Mouse (Mus musculus): ENCODE measurements around the gene Kcna5.

DNA sequence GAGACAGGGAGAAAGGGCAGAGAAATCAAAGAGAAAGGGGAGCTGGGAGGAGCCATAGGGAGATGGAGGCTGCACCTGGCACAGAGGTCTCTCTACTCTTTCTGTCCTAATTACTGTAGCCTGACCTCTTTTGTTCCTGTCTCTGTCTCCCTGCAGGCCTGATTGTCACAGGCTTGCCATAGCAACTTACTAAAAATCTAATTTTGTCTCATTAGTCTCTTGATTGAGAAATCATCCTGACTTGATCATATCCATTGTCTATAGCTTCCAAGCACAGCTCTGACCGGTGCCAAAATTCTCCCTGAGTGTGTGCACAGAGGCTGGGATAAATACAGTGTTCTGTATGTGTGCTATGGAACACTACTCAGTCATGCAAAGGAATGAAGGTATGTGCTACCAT, 25.5 kb upstream of the Kcna5 start:
- TF ChIP-seq EP300 (IDR thresholded peaks at IDR 0.05; ENCODE audit: low read length) = no peak
- no peak for TF ChIP-seq MEF2A (IDR thresholded peaks at IDR 0.05; ENCODE audit: borderline replicate concordance, low read depth, low read length)
- TF ChIP-seq RAD21 (IDR thresholded peaks at IDR 0.05; ENCODE audit: low read depth, low read length) = no peak

Measured in CH12.LX (cell line).